Mouse (Mus musculus) C2C12 (cell line): ENCODE results near the gene Prr14l.

ENCODE experiments used
- CEBPB ChIP-seq: IDR thresholded peaks from one replicate; pipeline ENCODE4 v1.6.1; 2011; ENCODE audit warnings: low read depth, mild to moderate bottlenecking, control low read depth, moderate library complexity
- CTCF ChIP-seq: IDR thresholded peaks from one replicate; pipeline ENCODE4 v1.5.1; 2011; ENCODE audit not compliant: control insufficient read depth, insufficient read depth, insufficient read length
- FOSL1 ChIP-seq: IDR thresholded peaks from one replicate; pipeline ENCODE4 v1.8.0; 2011; ENCODE audit warnings: mild to moderate bottlenecking, low read length; ENCODE audit not compliant: poor library complexity, insufficient read depth, severe bottlenecking
- MYOD1 ChIP-seq: IDR thresholded peaks from one replicate; pipeline ENCODE4 v1.6.1; 2011; ENCODE audit warnings: low read depth; ENCODE audit not compliant: control insufficient read depth, insufficient read length

- no peak for TF ChIP-seq CTCF
- no peak for TF ChIP-seq MYOD1
- TF ChIP-seq FOSL1: no peak
- no peak for TF ChIP-seq CEBPB
Measured at GRCm38 (mm10) chr5:32840029-32840428, 14.0 kb downstream of the Prr14l start.
